Mouse (Mus musculus): Measurements from ENCODE around the gene Nup43. TPM values are rescaled to one million over a fixed set of nuclear protein-coding genes. Genes with fewer than 3 reads are reported as not detected.

Nup43 gene
- total and polyA plus RNA-seq, 3 experiments: 47.9 to 117 (median 73.5) TPM

GRCm38 (mm10) chr10:7682249-7682648 lies 14.9 kb downstream of the Nup43 start:
- in situ Hi-C loops (cut with MboI; ENCODE audit: low pct_ligation_motif_present, low pct_unique_long_range_greater_than_20kb, low sequenced_read_pairs): no loop called here
- Histone ChIP-seq H3K27ac (ENCODE audit: insufficient read depth, low read depth) (no peak overlapping the region), H3K36me3 (replicated peaks in 1 of 2; ENCODE audit: control insufficient read depth in 1 of 2, insufficient read depth in 1 of 2, low read length in 1 of 2) (peaks cover 19 to 53% of the 10 kb centered on the region in 2 experiments), H3K27me3 (replicated peaks) (no peaks in the 10 kb centered on the region), H3K4me1 (ENCODE audit: control insufficient read depth in 1 of 2, insufficient read depth in 2 of 2) (peaks cover 9 to 43% of the 10 kb centered on the region in 2 experiments), H3K9ac (ENCODE audit: insufficient read depth, low read depth) (peak overlapping the region; percentile 90), H3K9me3 (replicated peaks; ENCODE audit: low read length) (peaks cover 3% of the 10 kb centered on the region), H3K4me2 (ENCODE audit: insufficient read depth, low read depth, poor library complexity, severe bottlenecking) (peak overlapping the region; percentile 85), H3K79me2 (replicated peaks; ENCODE audit: control insufficient read depth, extremely low read depth, insufficient read depth, poor library complexity, severe bottlenecking) (peaks cover 87% of the 10 kb centered on the region), H3K4me3 (replicated peaks in 1 of 3; ENCODE audit: low read depth in 2 of 3, low read length in 2 of 3, poor library complexity in 1 of 3) (peak overlapping the region; percentile 80 to 99 (median 98))
- TF ChIP-seq SIN3A (IDR thresholded peaks at IDR 0.05; ENCODE audit: low read length) (0 out of 2 replicates have a peak, but pooled peaks have one; percentile 5), RAD21 (IDR thresholded peaks at IDR 0.05; ENCODE audit: low read depth, low read length) (no peak)
- dilution Hi-C loops (cut with MboI; ENCODE audit: extremely low pct_ligation_motif_present, extremely low pct_unique_long_range_greater_than_20kb, low sequenced_read_pairs): no loop called here
- no peak for DNase-seq (ENCODE audit: extremely low read depth)

- in situ Hi-C loops (cut with MboI; ENCODE audit: low pct_ligation_motif_present, low pct_unique_long_range_greater_than_20kb, low sequenced_read_pairs) (no loop called here), dilution Hi-C loops (cut with MboI; ENCODE audit: extremely low pct_ligation_motif_present, extremely low pct_unique_long_range_greater_than_20kb, low sequenced_read_pairs) (no loop called here)
- H3K79me2 ChIP-seq (replicated peaks; ENCODE audit: control insufficient read depth, extremely low read depth, insufficient read depth, poor library complexity, severe bottlenecking): peaks cover 84% of the 10 kb centered on the region
- H3K4me3 ChIP-seq (replicated peaks in 1 of 3; ENCODE audit: low read depth in 2 of 3, low read length in 2 of 3, poor library complexity in 1 of 3): no peak overlapping the region
- no peak for TF ChIP-seq USF1 (IDR thresholded peaks at IDR 0.05; ENCODE audit: low read depth, low read length)
- no peak for TF ChIP-seq USF2 (conservative IDR thresholded peaks at IDR 0.05; ENCODE audit: low read depth, low read length)
- no peak for TF ChIP-seq TBP (conservative IDR thresholded peaks at IDR 0.05; ENCODE audit: low read depth, low read length)
- TF ChIP-seq POLR2AphosphoS2 (IDR thresholded peaks at IDR 0.05; ENCODE audit: low read depth, low read length): no peak
- no peak for TF ChIP-seq NELFE (IDR thresholded peaks at IDR 0.05; ENCODE audit: low read depth, low read length)
- no peak for TF ChIP-seq E2F4 (IDR thresholded peaks at IDR 0.05; ENCODE audit: insufficient replicate concordance, low read depth, low read length)
- no peak for TF ChIP-seq TCF12 (IDR thresholded peaks at IDR 0.05; ENCODE audit: low read depth, low read length)
- no peak for TF ChIP-seq EP300 (IDR thresholded peaks at IDR 0.05; ENCODE audit: low read length)
- TF ChIP-seq MYC (IDR thresholded peaks at IDR 0.05; ENCODE audit: low read depth, low read length): no peak
- no peak for TF ChIP-seq ETS1 (conservative IDR thresholded peaks at IDR 0.05; ENCODE audit: low read depth, low read length)
- no peak for TF ChIP-seq BHLHE40 (IDR thresholded peaks at IDR 0.05; ENCODE audit: low read depth, low read length)
- TF ChIP-seq JUN (IDR thresholded peaks at IDR 0.05; ENCODE audit: insufficient read depth, low read depth, low read length): no peak
- H3K4me2 ChIP-seq (ENCODE audit: insufficient read depth, low read depth, poor library complexity, severe bottlenecking): no peak overlapping the region
- no peaks in the 10 kb centered on the region for H3K9me3 ChIP-seq (replicated peaks; ENCODE audit: low read length)
- H3K27ac ChIP-seq (ENCODE audit: insufficient read depth, low read depth): no peak overlapping the region
- no peak for DNase-seq (ENCODE audit: extremely low read depth)
- no peak overlapping the region for H3K9ac ChIP-seq (ENCODE audit: insufficient read depth, low read depth)
- peaks cover 6 to 39% of the 10 kb centered on the region in 2 experiments for H3K4me1 ChIP-seq (ENCODE audit: control insufficient read depth in 1 of 2, insufficient read depth in 2 of 2)
- peaks cover 6 to 54% of the 10 kb centered on the region in 2 experiments for H3K36me3 ChIP-seq (replicated peaks in 1 of 2; ENCODE audit: control insufficient read depth in 1 of 2, insufficient read depth in 1 of 2, low read length in 1 of 2)
- no peaks in the 10 kb centered on the region for H3K27me3 ChIP-seq (replicated peaks)
Observed at GRCm38 (mm10) chr10:7686902-7687301, 19.6 kb downstream of the Nup43 start.

GRCm38 (mm10) chr10:7695286-7695685 lies 28.0 kb downstream of the Nup43 start:
- H3K4me3 ChIP-seq (replicated peaks in 1 of 3; ENCODE audit: low read depth in 2 of 3, low read length in 2 of 3, poor library complexity in 1 of 3): no peak overlapping the region
- no peak overlapping the region for H3K4me2 ChIP-seq (ENCODE audit: insufficient read depth, low read depth, poor library complexity, severe bottlenecking)
- H3K9me3 ChIP-seq (replicated peaks; ENCODE audit: low read length): no peaks in the 10 kb centered on the region
- DNase-seq (ENCODE audit: extremely low read depth): peak; percentile 20
- dilution Hi-C loops (cut with MboI; ENCODE audit: extremely low pct_ligation_motif_present, extremely low pct_unique_long_range_greater_than_20kb, low sequenced_read_pairs) (no loop called here), in situ Hi-C loops (cut with MboI; ENCODE audit: low pct_ligation_motif_present, low pct_unique_long_range_greater_than_20kb, low sequenced_read_pairs) (no loop called here)
- H3K27ac ChIP-seq (ENCODE audit: insufficient read depth, low read depth): no peak overlapping the region
- H3K9ac ChIP-seq (ENCODE audit: insufficient read depth, low read depth): no peak overlapping the region
- peaks cover 0 to 17% of the 10 kb centered on the region in 2 experiments; a peak in 2 of 4 replicates for H3K4me1 ChIP-seq (ENCODE audit: control insufficient read depth in 1 of 2, insufficient read depth in 2 of 2)
- H3K27me3 ChIP-seq (replicated peaks): no peaks in the 10 kb centered on the region
- peaks cover 50 to 80% of the 10 kb centered on the region in 2 experiments for H3K36me3 ChIP-seq (replicated peaks in 1 of 2; ENCODE audit: control insufficient read depth in 1 of 2, insufficient read depth in 1 of 2, low read length in 1 of 2)
- H3K79me2 ChIP-seq (replicated peaks; ENCODE audit: control insufficient read depth, extremely low read depth, insufficient read depth, poor library complexity, severe bottlenecking): peaks cover 17% of the 10 kb centered on the region
- no peak for TF ChIP-seq MAFK (IDR thresholded peaks at IDR 0.05; ENCODE audit: insufficient replicate concordance, low read length)
- TF ChIP-seq CTCF (conservative IDR thresholded peaks at IDR 0.05 in 1 of 2, IDR thresholded peaks at IDR 0.05 in 1 of 2; ENCODE audit: low read depth in 2 of 2, low read length in 2 of 2): no peak
- TF ChIP-seq NRF1 (IDR thresholded peaks at IDR 0.05; ENCODE audit: low read depth, low read length): no peak
- no peak for TF ChIP-seq MAZ (IDR thresholded peaks at IDR 0.05; ENCODE audit: low read depth, low read length)
- TF ChIP-seq JUN (IDR thresholded peaks at IDR 0.05; ENCODE audit: insufficient read depth, low read depth, low read length): no peak
- TF ChIP-seq USF1 (IDR thresholded peaks at IDR 0.05; ENCODE audit: low read depth, low read length): no peak
- TF ChIP-seq MAX (IDR thresholded peaks at IDR 0.05; ENCODE audit: low read length): no peak
- TF ChIP-seq SIN3A (IDR thresholded peaks at IDR 0.05; ENCODE audit: low read length): no peak
- TF ChIP-seq SMC3 (IDR thresholded peaks at IDR 0.05; ENCODE audit: low read depth, low read length): no peak
- no peak for TF ChIP-seq E2F4 (IDR thresholded peaks at IDR 0.05; ENCODE audit: insufficient replicate concordance, low read depth, low read length)
- no peak for TF ChIP-seq IRF4 (IDR thresholded peaks at IDR 0.05; ENCODE audit: low read depth, low read length)
- no peak for TF ChIP-seq ZC3H11A (IDR thresholded peaks at IDR 0.05; ENCODE audit: low read depth, low read length)
- TF ChIP-seq ZMIZ1 (IDR thresholded peaks at IDR 0.05; ENCODE audit: low read depth, low read length): no peak
- no peak for TF ChIP-seq ETS1 (conservative IDR thresholded peaks at IDR 0.05; ENCODE audit: low read depth, low read length)
- TF ChIP-seq UBTF (IDR thresholded peaks at IDR 0.05; ENCODE audit: low read depth, low read length): no peak
- TF ChIP-seq POLR2AphosphoS2 (IDR thresholded peaks at IDR 0.05; ENCODE audit: low read depth, low read length): no peak
- no peak for TF ChIP-seq PAX5 (IDR thresholded peaks at IDR 0.05; ENCODE audit: low read length)
- TF ChIP-seq CHD2 (IDR thresholded peaks at IDR 0.05; ENCODE audit: low read length): no peak
- no peak for TF ChIP-seq POLR2A (IDR thresholded peaks at IDR 0.05; ENCODE audit: low read depth, low read length)
